Mouse (Mus musculus): ENCODE results near the gene Dnajc9.

The Dnajc9 gene

GRCm38 (mm10) chr14:20388441-20389129 lies at the start of gene Dnajc9:
Dnajc9 (minus strand) TSS chr14:20388910.
- DNase-seq (ENCODE audit: low read depth, low spot score): peak; percentile 88

DNA sequence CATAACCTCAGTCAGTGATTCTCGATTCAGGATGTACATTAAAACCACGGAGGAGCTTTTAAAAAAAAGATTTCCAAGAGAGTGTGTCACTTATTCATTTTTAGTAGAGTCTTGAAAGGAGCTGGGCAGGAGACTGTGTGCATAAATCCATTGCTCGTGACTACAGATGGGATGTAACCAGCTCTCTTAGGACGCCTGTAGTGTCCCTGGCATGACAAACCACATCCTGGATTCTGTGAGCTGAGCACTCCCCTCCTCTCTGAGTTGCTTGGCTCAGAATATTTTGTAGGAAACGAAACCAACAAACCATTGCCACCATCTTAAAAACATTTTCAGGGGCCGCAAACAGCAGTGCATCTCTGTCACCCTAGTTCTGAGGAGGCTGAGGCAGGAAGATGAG lies 48.3 kb upstream of the Dnajc9 start:
- no peak for DNase-seq (ENCODE audit: low read depth, low spot score)

DNA sequence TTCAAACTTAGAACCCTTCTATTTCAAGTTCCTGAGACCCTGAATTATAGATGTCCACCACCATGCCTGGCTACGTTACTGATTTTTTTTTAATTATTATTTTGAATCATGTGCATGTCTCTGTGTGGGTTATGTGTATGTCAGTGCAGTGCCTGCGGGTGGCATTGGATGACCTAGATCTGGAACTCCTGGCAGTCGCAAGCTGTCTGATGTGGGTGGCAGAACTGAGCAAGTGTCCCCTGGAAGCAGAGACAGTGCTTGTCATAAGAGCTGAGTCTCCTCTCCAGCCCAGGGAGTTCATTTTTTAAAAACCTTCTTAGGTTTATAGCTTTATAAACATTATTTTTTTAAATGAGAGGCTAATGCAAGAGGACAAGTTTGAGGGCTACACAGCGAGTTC lies 43.7 kb upstream of the Dnajc9 start:
- DNase-seq (ENCODE audit: low read depth, low spot score): peak; percentile 74

- peak; percentile 84 for DNase-seq (ENCODE audit: low read depth, low spot score)
Observed at GRCm38 (mm10) chr14:20431726-20432125, 43.0 kb upstream of the Dnajc9 start.

DNA sequence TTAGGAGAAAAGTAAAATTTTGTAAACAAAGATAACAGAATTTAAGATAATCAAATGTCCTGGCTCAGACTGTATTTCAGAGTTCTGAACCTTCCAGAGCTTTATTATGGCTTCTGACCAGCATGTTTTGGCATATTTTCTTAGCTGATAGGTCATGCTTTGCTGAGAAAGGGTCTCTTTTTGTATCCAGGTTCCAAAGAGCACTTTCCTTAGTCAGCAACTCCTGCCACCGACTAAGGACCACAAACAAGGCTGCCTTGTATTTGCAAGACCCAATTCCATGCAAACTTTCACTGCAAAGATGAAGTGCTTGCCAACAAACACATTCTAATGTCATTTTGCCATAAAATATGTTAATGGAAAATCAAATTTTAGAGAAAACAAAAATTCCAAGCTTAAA lies 41.1 kb upstream of the Dnajc9 start:
- DNase-seq (ENCODE audit: low read depth, low spot score): no peak

GRCm38 (mm10) chr14:20428593-20428992 lies 39.9 kb upstream of the Dnajc9 start:
- DNase-seq (ENCODE audit: low read depth, low spot score): no peak

GRCm38 (mm10) chr14:20423046-20423445 lies 34.3 kb upstream of the Dnajc9 start:
- DNase-seq (ENCODE audit: low read depth, low spot score): no peak

- no peak for DNase-seq (ENCODE audit: low read depth, low spot score)
Observed at GRCm38 (mm10) chr14:20422257-20422656, 33.5 kb upstream of the Dnajc9 start.

DNA sequence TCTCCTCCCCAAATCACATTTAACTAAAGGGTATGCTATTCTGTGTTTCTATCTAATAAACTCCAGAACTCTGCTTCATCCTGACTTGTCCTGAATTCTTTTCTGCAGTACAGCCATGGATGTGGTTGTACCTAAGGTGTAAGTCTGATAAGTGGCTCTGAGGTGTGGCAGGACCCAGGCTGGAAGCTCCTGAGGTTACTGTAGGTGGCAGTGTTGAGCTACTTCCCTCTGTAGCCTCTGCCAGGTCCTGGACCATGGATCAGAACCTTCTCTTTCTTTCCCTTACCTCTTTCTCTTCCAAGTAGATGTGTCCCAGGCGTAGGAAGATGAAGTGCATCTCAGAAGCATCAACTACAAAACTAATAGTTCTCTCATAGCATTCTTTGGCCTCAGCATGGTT lies 11.4 kb upstream of the Dnajc9 start:
- no peak for DNase-seq (ENCODE audit: low read depth, low spot score)

DNA sequence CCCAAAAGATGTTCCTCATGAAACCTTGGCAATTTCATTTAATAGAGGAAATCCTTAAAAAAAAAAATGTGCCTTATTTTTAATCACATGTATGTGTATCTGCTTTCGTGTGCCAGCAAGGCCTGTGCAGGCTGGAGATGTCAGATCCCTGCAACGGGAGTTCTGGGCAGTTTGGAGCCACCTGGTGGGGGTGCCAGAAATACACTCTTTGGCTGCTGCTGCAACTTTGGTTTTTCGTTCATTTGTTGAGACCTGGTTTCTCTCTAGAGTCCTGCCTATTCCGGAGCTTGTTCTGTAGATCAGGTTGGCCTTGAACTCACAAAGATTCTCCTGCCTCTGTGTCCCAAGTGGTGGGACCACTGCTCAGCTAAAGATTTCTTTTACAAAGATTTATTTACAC lies 10.2 kb upstream of the Dnajc9 start:
- DNase-seq (ENCODE audit: low read depth, low spot score): no peak

- DNase-seq (ENCODE audit: low read depth, low spot score): no peak
Observed at GRCm38 (mm10) chr14:20397220-20397619, 8.5 kb upstream of the Dnajc9 start.

DNA sequence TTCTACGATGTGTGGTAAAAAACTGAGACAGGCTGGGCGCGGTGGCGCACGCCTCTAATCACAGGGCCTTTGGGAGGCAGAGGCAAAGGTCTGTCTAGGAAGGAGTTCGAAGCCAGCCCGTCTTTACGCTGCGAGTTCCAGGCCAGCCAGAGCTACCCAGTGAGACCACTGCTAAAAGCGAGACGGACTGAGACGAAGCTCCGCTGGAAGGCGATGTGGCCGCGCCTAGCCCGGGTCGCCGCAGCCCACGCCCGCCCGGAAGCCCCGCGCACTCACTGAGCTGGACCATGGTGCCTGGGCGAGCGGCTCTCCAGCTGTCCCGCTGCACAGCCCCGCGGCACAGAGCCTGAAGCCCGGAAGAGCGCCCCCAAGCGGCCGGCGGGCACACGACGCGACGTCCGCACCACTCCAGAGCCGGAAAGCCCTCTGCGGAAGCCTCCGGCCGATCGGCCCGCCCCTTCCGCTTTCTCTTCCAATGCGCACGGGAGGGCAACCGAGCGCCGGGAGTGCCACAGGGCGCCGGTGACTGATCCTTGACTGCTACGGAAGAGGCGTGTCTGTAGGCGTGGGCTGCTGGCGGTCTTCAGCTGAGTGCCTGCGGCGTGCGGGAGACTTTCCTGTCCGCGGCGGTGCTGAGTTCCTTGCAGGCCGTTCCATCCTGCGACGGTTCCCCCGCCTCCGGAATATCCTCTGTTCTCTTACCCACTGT lies 4.6 kb upstream of the Dnajc9 start, which contains the start of gene Mrps16:
TSS of gene Mrps16 (minus strand) at position 430 of the 709 bp plus-strand sequence.
- peak; percentile 97 for DNase-seq (ENCODE audit: low read depth, low spot score)

GRCm38 (mm10) chr14:20392326-20392725 lies 3.6 kb upstream of the Dnajc9 start:
- DNase-seq (ENCODE audit: low read depth, low spot score): no peak

- DNase-seq (ENCODE audit: low read depth, low spot score): no peak
Observed at GRCm38 (mm10) chr14:20389446-20390079, 853 bp upstream of the Dnajc9 start.

DNA sequence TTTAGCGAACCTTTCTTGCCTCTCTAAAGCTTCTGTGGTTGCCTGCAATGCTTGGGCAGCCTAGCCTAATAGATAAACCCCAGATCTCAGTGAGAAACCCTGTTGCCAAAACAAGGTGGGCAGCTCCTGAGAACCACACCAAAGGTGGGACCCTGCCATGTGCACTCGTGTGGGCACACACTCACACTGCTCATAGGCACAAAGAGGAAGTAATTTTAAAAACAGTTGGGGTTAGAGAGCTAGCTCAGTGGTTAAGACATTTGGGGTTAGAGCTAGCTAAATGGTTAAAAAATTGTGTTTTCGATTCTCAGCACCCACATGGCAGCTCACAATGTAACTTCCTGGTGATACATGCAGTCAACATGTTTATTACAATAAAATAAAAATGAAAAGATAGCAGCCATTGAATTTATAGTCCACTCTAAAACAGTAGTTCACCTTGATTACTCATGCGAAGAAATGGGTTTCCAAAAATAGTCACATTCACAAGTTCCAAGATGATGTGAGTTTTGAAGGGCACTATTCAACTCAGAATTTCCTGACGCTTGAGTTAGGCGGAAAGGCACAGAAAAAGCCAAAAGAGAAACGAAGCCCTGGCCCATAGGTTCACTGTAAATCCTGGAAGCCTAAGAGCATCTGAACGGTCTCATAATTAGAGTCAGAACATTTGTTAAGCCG lies 8.8 kb downstream of the Dnajc9 start:
- no peak for DNase-seq (ENCODE audit: low read depth, low spot score)

- no peak for DNase-seq (ENCODE audit: low read depth, low spot score)
Observed at GRCm38 (mm10) chr14:20379087-20379640, 9.5 kb downstream of the Dnajc9 start.

DNA sequence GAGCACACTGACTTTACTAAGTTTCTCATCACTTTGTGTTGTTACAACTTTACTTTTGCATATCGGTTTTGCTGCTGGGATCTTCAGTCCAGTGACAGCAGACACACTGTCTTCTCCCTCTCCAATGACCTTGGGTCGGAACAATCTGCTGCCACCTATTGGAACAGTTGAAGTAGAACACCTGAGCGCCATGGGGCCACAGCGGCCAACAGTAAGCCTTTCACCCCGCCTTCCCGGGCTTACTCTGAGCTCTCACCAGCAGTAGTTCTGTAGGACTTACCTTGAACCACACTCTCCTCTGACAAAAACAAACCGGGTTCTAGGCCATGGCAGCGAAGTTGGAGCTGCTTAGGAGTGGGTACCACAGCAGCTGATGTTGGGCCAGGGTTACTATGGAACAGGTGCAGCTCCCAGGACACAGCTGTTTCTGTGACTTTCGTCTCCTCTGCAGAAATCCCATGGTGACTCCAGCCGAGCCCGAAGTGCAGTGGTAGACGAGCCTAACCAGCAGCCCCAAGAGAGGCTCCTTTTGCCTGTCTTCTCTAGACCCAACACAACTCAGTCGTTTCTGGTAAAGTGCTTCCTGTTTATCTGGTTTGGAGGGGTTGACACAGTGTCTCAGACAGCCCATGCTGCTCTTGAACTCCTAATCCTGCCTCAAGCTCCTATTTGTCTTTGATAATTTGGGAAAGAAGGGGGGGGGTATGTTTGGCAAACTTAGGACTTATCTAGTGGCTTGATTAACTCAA lies 10.2 kb downstream of the Dnajc9 start:
- DNase-seq (ENCODE audit: low read depth, low spot score): no peak

GRCm38 (mm10) chr14:20377112-20377521 lies 11.6 kb downstream of the Dnajc9 start:
- no peak for DNase-seq (ENCODE audit: low read depth, low spot score)

DNA sequence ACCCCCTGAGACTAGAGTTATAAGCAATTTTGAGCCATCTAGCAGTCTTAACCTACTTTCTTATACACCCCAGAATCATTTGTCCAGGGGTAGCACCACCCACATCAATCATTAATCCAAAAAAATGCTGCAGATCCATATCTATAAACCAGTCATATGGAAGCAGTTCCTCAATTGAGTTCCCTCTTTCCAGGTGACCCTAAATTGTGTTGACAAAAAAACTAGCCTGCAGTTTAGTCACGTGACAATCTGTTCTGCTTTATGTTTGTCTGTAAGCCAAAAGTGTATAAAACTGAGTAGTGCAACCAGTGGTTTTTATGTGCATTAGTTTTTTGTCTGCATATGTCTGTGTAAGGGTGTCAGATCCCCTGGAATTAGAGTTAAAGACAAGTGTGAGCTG lies 16.9 kb downstream of the Dnajc9 start:
- no peak for DNase-seq (ENCODE audit: low read depth, low spot score)

DNA sequence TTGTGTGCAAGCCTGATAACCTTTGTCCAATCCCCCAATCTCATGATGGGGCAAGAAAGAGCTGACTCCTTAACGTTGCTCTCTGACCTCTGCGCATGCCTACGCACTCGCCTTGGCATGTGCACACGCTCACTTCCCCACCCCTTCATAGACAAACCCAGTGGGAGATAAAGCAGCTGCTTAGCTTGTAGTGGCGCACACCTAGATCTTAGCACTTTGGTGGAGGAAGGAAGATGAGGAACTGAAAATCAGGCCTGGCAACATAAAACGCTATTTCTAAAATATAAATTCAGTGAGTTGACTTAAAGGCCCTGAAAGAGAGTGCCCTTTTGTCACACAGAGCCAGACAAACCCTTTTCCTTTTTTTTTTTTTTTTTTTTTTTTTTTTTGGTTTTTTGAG lies 17.9 kb downstream of the Dnajc9 start:
- DNase-seq (ENCODE audit: low read depth, low spot score): no peak

DNA sequence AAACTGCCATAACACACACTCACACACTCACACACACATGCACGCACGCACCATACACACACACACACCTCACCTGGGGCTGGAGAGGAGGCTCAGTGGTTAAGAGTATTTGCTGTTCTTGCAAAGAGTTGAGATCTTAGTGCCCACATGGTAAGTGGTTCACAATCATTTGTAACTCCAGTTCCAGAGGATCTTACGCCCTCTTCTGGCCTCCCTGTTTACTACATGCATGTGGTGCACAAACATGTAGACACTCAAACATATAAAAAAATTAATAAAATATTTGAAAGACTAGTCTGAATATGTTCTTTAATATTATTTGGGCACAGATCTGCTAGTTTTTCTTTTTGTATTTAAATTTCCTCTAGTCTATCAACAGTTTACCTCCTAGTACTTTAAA lies 20.4 kb downstream of the Dnajc9 start:
- no peak for DNase-seq (ENCODE audit: low read depth, low spot score)
